Mouse (Mus musculus) MEL (cell line): ENCODE data around the gene Ehd3.

Experiments
- CHD2 ChIP-seq: IDR thresholded peaks from 2 replicates; pipeline ENCODE4 v1.6.1; 2011; ENCODE audit warnings: low read length, improper control_type of control experiment
- CTCF ChIP-seq, 3 experiments: IDR thresholded peaks in 2 of 3; conservative IDR thresholded peaks in 1 of 3; 2 replicates each; pipeline ENCODE4 v1.5.1; 2011 to 2012; ENCODE audit warnings: low read length in 3 of 3, low read depth in 2 of 3, mild to moderate bottlenecking in 2 of 3, improper control_type of control experiment in 1 of 3, inconsistent platforms in 1 of 3, mixed read lengths in 1 of 3, moderate library complexity in 1 of 3; ENCODE audit not compliant: control insufficient read depth in 1 of 3, insufficient read depth in 1 of 3, poor library complexity in 1 of 3, severe bottlenecking in 1 of 3
- EP300 ChIP-seq, 2 experiments: IDR thresholded peaks; 2 replicates each; pipeline ENCODE4 v1.6.1; 2011; ENCODE audit warnings: improper control_type of control experiment in 2 of 2, low read length in 2 of 2, low read depth in 1 of 2, mild to moderate bottlenecking in 1 of 2
- MAFK ChIP-seq: IDR thresholded peaks from 2 replicates; pipeline ENCODE4 v1.6.1; 2011; ENCODE audit warnings: low read depth, mild to moderate bottlenecking, low read length, improper control_type of control experiment, borderline replicate concordance
- NRF1 ChIP-seq: IDR thresholded peaks from 2 replicates; pipeline ENCODE4 v1.6.1; 2014; ENCODE audit warnings: low read depth, mild to moderate bottlenecking, inconsistent platforms, low read length, improper control_type of control experiment, moderate library complexity; ENCODE audit not compliant: poor library complexity, insufficient read depth, severe bottlenecking
- POLR2A ChIP-seq, 2 experiments: IDR thresholded peaks; 2 replicates each; pipeline ENCODE4 v1.6.1; 2011 to 2012; ENCODE audit warnings: low read length in 2 of 2, mild to moderate bottlenecking in 2 of 2, control low read depth in 1 of 2, improper control_type of control experiment in 1 of 2, low read depth in 1 of 2, moderate library complexity in 1 of 2; ENCODE audit not compliant: control insufficient read depth in 1 of 2, insufficient read depth in 1 of 2, poor library complexity in 1 of 2
- POLR2AphosphoS2 ChIP-seq: IDR thresholded peaks from 2 replicates; pipeline ENCODE4 v1.6.1; 2011; ENCODE audit warnings: low read length, improper control_type of control experiment
- ZNF384 ChIP-seq: IDR thresholded peaks from 2 replicates; pipeline ENCODE4 v1.6.1; 2012; ENCODE audit warnings: low read depth, mild to moderate bottlenecking, inconsistent platforms, low read length, improper control_type of control experiment

- no peak for TF ChIP-seq MAFK
- TF ChIP-seq POLR2AphosphoS2: no peak
- TF ChIP-seq CTCF (IDR thresholded peaks at IDR 0.05 in 2 of 3, conservative IDR thresholded peaks at IDR 0.05 in 1 of 3; ENCODE audit: control insufficient read depth in 1 of 3, insufficient read depth in 1 of 3, low read depth in 2 of 3, low read length in 3 of 3, poor library complexity in 1 of 3, severe bottlenecking in 1 of 3): no peak
- no peak for TF ChIP-seq NRF1
- TF ChIP-seq CHD2: no peak
- no peak for TF ChIP-seq EP300 (IDR thresholded peaks at IDR 0.05; ENCODE audit: low read depth in 1 of 2, low read length in 2 of 2)
- no peak for TF ChIP-seq POLR2A (IDR thresholded peaks at IDR 0.05; ENCODE audit: control insufficient read depth in 1 of 2, insufficient read depth in 1 of 2, low read depth in 1 of 2, low read length in 2 of 2, poor library complexity in 1 of 2)
- no peak for TF ChIP-seq ZNF384
Observed at GRCm38 (mm10) chr17:73813031-73813660, 9.2 kb downstream of the Ehd3 start.
